Mouse (Mus musculus): ENCODE measurements at regions not wholly inside any gene's neighbourhood (a gene's known extent, or its start where the extent isn't known, plus 50 kb on each side); places are given as distances from the start of the nearest gene placed in this dataset.

DNA sequence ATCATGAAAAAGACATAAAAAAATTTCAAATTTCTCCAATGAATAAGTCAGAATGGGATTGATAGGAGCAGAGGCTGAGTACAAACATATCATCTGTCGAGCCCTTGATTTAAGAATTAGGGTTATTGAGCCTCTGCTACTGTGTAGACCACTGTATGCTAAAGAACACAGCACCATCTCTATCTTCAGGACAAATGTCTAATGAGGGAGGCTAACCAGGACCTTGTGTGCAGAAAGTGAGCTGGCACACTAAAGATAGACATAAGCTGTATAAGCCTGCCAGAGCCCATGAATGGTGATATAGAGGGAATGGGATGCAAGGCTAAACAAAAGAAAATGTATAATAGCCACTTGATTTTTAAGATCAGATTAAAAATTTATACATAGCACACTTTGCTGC lies 502.2 kb upstream of the Luzp2 start:
- intact Hi-C loops (cut with DNase I): no loop called here
- no peak for DNase-seq (ENCODE audit: low spot score)

DNA sequence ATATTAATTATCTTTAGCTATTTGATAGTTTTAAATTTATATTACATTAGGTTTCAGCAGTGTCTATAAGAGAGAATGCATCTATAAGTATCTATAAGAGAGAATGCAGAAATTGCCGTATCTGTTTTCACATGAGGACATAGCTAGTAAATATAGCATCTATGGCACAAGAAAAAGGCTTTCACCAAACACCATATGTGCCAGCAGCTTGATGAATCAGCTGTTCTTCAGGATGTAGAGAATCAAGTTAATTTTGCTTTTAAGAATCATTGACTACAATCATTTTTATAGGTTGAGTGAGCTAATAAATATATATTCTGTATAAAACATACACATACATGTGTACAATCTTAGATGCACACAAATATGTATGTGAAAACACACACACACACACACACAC lies 500.4 kb upstream of the Luzp2 start:
- intact Hi-C loops (cut with DNase I): no loop called here
- DNase-seq (ENCODE audit: low spot score): no peak

DNA sequence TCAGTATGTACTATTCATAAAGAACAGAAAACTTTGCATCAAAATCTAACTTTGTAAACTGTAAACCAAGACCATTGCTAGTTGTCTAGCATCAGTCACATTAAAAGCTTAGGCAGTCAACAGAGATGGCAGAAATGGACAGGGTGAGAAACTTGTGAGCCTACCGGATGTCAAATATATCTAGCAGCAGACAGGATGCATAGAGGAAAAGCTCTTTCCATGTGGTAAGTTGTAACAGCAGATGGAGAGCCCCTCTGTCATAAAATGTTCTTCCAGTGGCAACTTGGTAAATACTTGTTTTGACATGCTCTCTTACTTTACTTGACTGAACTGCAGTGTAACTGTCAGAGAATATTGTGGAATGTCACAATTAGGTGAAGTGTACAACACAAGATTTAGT lies 494.8 kb upstream of the Luzp2 start:
- intact Hi-C loops (cut with DNase I): loop anchor here (10.0 kb wide), 1 partner anchor 1496 kb away; no protein-coding TSS in a partner anchor
- no peak for DNase-seq (ENCODE audit: low spot score)
